Mouse (Mus musculus) adrenal gland, postnatal 14 days (tissue): ENCODE measurements at regions not wholly inside any gene's neighbourhood (a gene's known extent, or its start where the extent isn't known, plus 50 kb on each side); places are given as distances from the start of the nearest gene placed in this dataset.

Experiments used
- DNase-seq: peaks from one replicate; pipeline ENCODE4 v3.0.0; 2021; ENCODE audit warnings: mixed read lengths

GRCm38 (mm10) chr9:61627801-61628574, 255.8 kb downstream of the Tle3 start:
- no peak for DNase-seq

GRCm38 (mm10) chr9:61622933-61623332, 250.8 kb downstream of the Tle3 start:
- no peak for DNase-seq

- DNase-seq: peak; percentile 23
Observed at GRCm38 (mm10) chr9:61621939-61622338, 249.8 kb downstream of the Tle3 start.

GRCm38 (mm10) chr9:61620786-61621185, 248.6 kb downstream of the Tle3 start:
- DNase-seq: no peak

GRCm38 (mm10) chr9:61620105-61620504, 247.9 kb downstream of the Tle3 start:
- no peak for DNase-seq

GRCm38 (mm10) chr9:61618510-61619249, 246.5 kb downstream of the Tle3 start:
- DNase-seq: peak; percentile 48

GRCm38 (mm10) chr9:61617979-61618378, 245.8 kb downstream of the Tle3 start:
- DNase-seq: no peak

- DNase-seq: no peak
Observed at GRCm38 (mm10) chr9:61615556-61615955, 243.4 kb downstream of the Tle3 start.

- no peak for DNase-seq
Observed at GRCm38 (mm10) chr9:61607576-61607975, 235.4 kb downstream of the Tle3 start.

- DNase-seq: no peak
Observed at GRCm38 (mm10) chr9:61602353-61602978, 230.3 kb downstream of the Tle3 start.

- peak; percentile 75 for DNase-seq
Observed at GRCm38 (mm10) chr9:61601911-61602310, 229.7 kb downstream of the Tle3 start.

GRCm38 (mm10) chr9:61597287-61597686, 225.1 kb downstream of the Tle3 start:
- no peak for DNase-seq

GRCm38 (mm10) chr9:61596410-61597108, 224.4 kb downstream of the Tle3 start:
- DNase-seq: peak; percentile 47

GRCm38 (mm10) chr9:61595170-61595967, 223.2 kb downstream of the Tle3 start:
- DNase-seq: peak; percentile 74

- no peak for DNase-seq
Observed at GRCm38 (mm10) chr9:61593991-61594390, 221.8 kb downstream of the Tle3 start.

GRCm38 (mm10) chr9:61589727-61590299, 217.6 kb downstream of the Tle3 start:
- no peak for DNase-seq

- no peak for DNase-seq
Observed at GRCm38 (mm10) chr9:61583281-61584072, 211.3 kb downstream of the Tle3 start.

- DNase-seq: no peak
Observed at GRCm38 (mm10) chr9:61581046-61581445, 208.9 kb downstream of the Tle3 start.

GRCm38 (mm10) chr9:61578255-61578654, 206.1 kb downstream of the Tle3 start:
- DNase-seq: no peak

GRCm38 (mm10) chr9:61573634-61574359, 201.6 kb downstream of the Tle3 start:
- DNase-seq: peak; percentile 40
